Mouse (Mus musculus) embryonic facial prominence, embryonic 10.5 days (tissue): Measurements from ENCODE around the gene Arhgef3. TPM values are rescaled to one million over a fixed set of nuclear protein-coding genes. Genes with fewer than 3 reads are reported as not detected.
A peak's percentile ranks its signal among the peaks of the same experiment; 100 is the strongest.

Source experiments
- DNase-seq: peaks from one replicate; pipeline ENCODE4 v3.0.0-alpha.2; 2017; ENCODE audit warnings: low spot score
- H3K27ac ChIP-seq: fragments of 300-500 bp; sonication (generic); replicated peaks from 2 replicates; pipeline ENCODE4 v1.5.1; 2016; ENCODE audit warnings: mild to moderate bottlenecking
- H3K27me3 ChIP-seq: fragments of 300-500 bp; sonication (generic); replicated peaks from 2 replicates; pipeline ENCODE4 v1.6.1; 2016; ENCODE audit warnings: low read depth, mild to moderate bottlenecking; ENCODE audit not compliant: poor library complexity, severe bottlenecking
- H3K36me3 ChIP-seq: fragments of 300-500 bp; sonication (generic); replicated peaks from 2 replicates; pipeline ENCODE4 v1.6.1; 2016; ENCODE audit warnings: mild to moderate bottlenecking, moderate library complexity
- H3K4me1 ChIP-seq: fragments of 300-500 bp; sonication (generic); 2 replicates; pipeline ENCODE4 v1.6.1; 2016
- H3K4me3 ChIP-seq: fragments of 300-500 bp; sonication (generic); 2 replicates; pipeline ENCODE4 v1.5.1; 2016; ENCODE audit warnings: mild to moderate bottlenecking, moderate library complexity
- H3K9me3 ChIP-seq: fragments of 300-500 bp; sonication (generic); 2 replicates; pipeline ENCODE4 v1.6.1; 2016; ENCODE audit warnings: mild to moderate bottlenecking
- WGBS: fragments of 180-500 bp; shearing (Covaris S2); methylation state at CpG from one replicate; pipeline ENCODE4 v1.1.7; 2016; 5-methylcytosine and 5-hydroxymethylcytosine counted together
- polyA plus RNA-seq: library from polyadenylated mRNA; unstranded; fragments of >200 nt; fragmentation: Nextera tagmentation; extraction: Ambion mirVana; gene quantifications from 2 replicates; pipeline ENCODE4 v1.2.1, GENCODE M21; 2016

Gene Arhgef3
- polyA plus RNA-seq, 1 experiment from 2014 or later = 3.8 TPM

DNA sequence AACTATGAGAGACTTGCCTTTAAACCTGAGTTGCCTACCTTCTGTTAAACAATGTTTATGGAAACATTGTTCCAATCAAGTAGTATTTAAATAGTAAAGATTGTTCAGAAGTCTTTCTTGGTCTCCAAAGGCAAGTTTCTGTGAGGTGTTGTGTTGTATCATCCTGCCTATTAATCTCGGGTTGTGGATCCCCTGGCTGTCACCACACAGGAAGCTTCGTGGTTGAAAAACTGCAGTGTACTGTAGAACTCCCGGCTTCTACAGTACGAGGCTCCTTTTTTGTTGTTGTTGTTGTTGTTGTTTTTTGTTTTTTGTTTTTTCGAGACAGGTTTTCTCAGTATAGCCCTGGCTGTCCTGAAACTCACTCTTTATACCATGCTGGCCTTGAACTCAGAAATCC lies 29.2 kb upstream of the Arhgef3 start:
- H3K36me3 ChIP-seq = peaks cover 85% of the 10 kb centered on the region

GRCm38 (mm10) chr14:27085999-27086398 lies 28.7 kb upstream of the Arhgef3 start:
- peaks cover 85% of the 10 kb centered on the region for H3K36me3 ChIP-seq

More for the DNA sequence above, 29.2 kb upstream of the Arhgef3 start:
- 80% methylated on average over 5 of the region's 5 CpGs for WGBS
- peaks cover 44% of the 10 kb centered on the region for H3K4me1 ChIP-seq
- no peaks in the 10 kb centered on the region for H3K9me3 ChIP-seq
- H3K27me3 ChIP-seq = no peaks in the 10 kb centered on the region
- DNase-seq = no peak
- H3K27ac ChIP-seq = no peak overlapping the region
- H3K4me3 ChIP-seq = no peak overlapping the region

DNA sequence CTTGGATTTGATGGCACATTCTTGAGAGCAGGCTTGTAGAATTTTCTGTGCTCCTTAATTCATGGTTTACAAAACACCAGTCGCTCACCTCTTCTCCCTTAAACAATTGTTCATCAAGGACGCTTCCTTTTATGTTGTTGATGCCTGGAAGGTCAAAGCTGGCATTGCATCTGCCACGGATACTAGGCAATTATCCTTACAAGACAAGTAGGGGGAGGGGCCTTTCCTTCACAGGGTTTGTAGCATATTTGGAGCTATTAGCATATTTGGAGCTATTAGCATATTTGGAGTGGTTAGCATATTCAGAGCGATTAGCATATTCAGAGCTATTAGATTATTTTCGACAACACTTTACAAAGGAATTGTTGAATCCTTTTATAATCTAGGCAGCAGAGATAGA lies 20.5 kb upstream of the Arhgef3 start:
- H3K36me3 ChIP-seq = peaks cover 90% of the 10 kb centered on the region
- no peaks in the 10 kb centered on the region for H3K27me3 ChIP-seq
- peaks cover 8% of the 10 kb centered on the region for H3K4me1 ChIP-seq
- no peaks in the 10 kb centered on the region for H3K9me3 ChIP-seq
- DNase-seq = no peak
- 72% methylated on average over 5 of the region's 5 CpGs for WGBS
- H3K27ac ChIP-seq = no peak overlapping the region
- H3K4me3 ChIP-seq = no peak overlapping the region

More at GRCm38 (mm10) chr14:27085999-27086398, 28.7 kb upstream of the Arhgef3 start:
- 41% methylated on average over 4 of the region's 4 CpGs for WGBS
- peaks cover 39% of the 10 kb centered on the region for H3K4me1 ChIP-seq
- no peak overlapping the region; the same call in 1 of the 2 replicates for H3K27ac ChIP-seq
- no peak overlapping the region for H3K4me3 ChIP-seq
- H3K27me3 ChIP-seq = no peaks in the 10 kb centered on the region
- H3K9me3 ChIP-seq = no peaks in the 10 kb centered on the region
- DNase-seq = peak; percentile 59

GRCm38 (mm10) chr14:27096133-27096532 lies 18.6 kb upstream of the Arhgef3 start:
- H3K9me3 ChIP-seq = no peaks in the 10 kb centered on the region
- no peak for DNase-seq
- no peak overlapping the region for H3K4me3 ChIP-seq
- H3K36me3 ChIP-seq = peaks cover 91% of the 10 kb centered on the region
- peaks cover 8% of the 10 kb centered on the region for H3K4me1 ChIP-seq
- 72% methylated on average over 9 of the region's 9 CpGs for WGBS
- 0 out of 2 replicates have a peak overlapping the region, but pooled peaks have one; percentile 0 for H3K27ac ChIP-seq
- H3K27me3 ChIP-seq = no peaks in the 10 kb centered on the region

DNA sequence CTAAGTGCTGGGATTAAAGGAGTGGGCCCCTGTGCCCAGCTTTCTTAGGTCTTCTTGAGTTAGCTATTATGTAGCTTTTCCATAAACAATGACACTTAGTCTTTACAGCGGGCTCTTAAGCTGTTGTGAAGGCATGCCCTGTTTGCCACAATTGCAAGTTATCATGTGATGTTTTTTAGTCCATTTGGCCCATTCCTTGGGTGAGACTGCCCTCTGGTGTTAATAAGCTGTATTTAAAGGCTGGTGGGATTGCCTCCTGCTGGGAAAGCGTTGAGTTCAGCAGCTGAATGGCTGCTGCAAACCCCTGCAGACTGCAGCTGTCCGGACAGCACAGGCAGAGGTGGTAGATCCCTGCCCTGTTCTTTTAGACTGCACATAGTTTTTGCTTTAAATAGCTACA lies 17.9 kb upstream of the Arhgef3 start:
- DNase-seq = peak; percentile 74
- no peaks in the 10 kb centered on the region for H3K9me3 ChIP-seq
- H3K4me3 ChIP-seq = no peak overlapping the region
- H3K27ac ChIP-seq = 0 out of 2 replicates have a peak overlapping the region, but pooled peaks have one; percentile 0
- H3K27me3 ChIP-seq = no peaks in the 10 kb centered on the region
- 29% methylated on average over 3 of the region's 3 CpGs for WGBS
- H3K4me1 ChIP-seq = peaks cover 8% of the 10 kb centered on the region
- peaks cover 95% of the 10 kb centered on the region for H3K36me3 ChIP-seq

DNA sequence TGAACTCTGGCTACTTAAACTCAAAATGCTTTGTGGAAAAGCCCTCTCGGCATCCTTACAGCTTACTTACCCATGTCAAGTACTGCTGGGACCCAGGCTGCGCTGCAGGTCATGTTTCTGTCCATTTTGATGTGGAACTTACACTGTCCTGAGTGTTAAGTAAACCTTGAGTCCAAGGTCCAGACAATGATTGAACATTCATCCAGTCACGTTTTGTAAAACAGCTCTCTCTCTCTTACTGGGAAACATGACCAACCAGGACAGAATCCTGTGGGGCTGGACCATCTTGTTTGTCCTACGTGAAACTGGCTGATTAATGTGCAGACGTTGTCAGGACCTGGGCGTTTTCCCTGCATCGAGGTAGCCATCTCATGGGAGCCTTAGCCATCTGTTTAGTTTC lies 13.0 kb upstream of the Arhgef3 start:
- H3K9me3 ChIP-seq = no peaks in the 10 kb centered on the region
- 86% methylated on average over 7 of the region's 7 CpGs for WGBS
- DNase-seq = no peak
- no peak overlapping the region for H3K4me3 ChIP-seq
- H3K4me1 ChIP-seq = peaks cover 6% of the 10 kb centered on the region; the same call in 1 of the 2 replicates
- no peak overlapping the region for H3K27ac ChIP-seq
- peaks cover 95% of the 10 kb centered on the region for H3K36me3 ChIP-seq
- H3K27me3 ChIP-seq = no peaks in the 10 kb centered on the region

- WGBS = 80% methylated on average over 6 of the region's 6 CpGs
- Histone ChIP-seq H3K27ac (no peak overlapping the region), H3K36me3 (peaks cover 97% of the 10 kb centered on the region), H3K9me3 (no peaks in the 10 kb centered on the region), H3K27me3 (no peaks in the 10 kb centered on the region), H3K4me1 (peaks cover 6% of the 10 kb centered on the region; the same call in 1 of the 2 replicates), H3K4me3 (no peak overlapping the region)
- DNase-seq = no peak
These were observed 12.0 kb upstream of the Arhgef3 start for GRCm38 (mm10) chr14:27102720-27103119.

DNA sequence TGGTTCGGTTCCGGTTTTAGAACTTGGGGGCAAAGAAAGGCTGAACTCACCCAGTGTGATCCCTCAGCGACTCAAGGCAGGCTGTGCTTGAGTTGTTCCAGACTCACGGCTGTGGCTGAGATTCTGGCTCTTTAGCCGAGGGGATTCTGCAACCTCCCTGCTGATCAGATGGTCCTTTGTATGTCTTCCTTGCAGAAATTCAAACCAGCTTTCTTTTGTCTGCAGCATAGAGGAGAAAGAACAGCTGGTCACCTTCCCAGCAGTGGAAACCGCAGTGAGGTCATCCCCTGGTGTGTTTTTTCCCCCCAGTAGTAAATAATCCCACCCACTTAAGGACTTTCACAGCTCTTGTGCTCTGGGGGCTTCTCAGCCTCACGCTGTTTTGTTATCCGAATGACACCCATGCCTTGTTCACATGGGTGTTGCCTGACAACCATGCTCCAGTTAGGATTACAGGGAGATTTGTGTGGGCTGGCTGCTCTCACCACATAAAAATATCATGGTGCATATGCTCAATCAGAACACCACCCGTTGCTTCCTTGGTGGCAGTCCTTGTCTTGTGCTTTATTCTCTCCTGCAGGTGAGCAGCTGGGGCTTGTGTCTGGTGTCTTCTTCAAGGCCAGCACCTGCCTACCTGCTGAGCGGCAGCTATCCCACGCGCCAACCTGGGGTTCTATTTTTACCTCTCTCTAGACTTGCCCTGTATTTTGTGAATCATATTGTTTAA lies 8.8 kb upstream of the Arhgef3 start:
- Histone ChIP-seq H3K27ac (0 out of 2 replicates have a peak overlapping the region, but pooled peaks have one; percentile 6), H3K9me3 (no peaks in the 10 kb centered on the region), H3K4me1 (peaks cover 6% of the 10 kb centered on the region; the same call in 1 of the 2 replicates), H3K27me3 (no peaks in the 10 kb centered on the region), H3K36me3 (peaks cover 77% of the 10 kb centered on the region), H3K4me3 (no peak overlapping the region)
- 70% methylated on average over 12 of the region's 12 CpGs for WGBS
- DNase-seq = no peak

GRCm38 (mm10) chr14:27108748-27109504 lies 5.8 kb upstream of the Arhgef3 start:
- H3K27me3 ChIP-seq = peaks cover 13% of the 10 kb centered on the region
- 78% methylated on average over 6 of the region's 6 CpGs for WGBS
- no peaks in the 10 kb centered on the region for H3K9me3 ChIP-seq
- H3K36me3 ChIP-seq = peaks cover 47% of the 10 kb centered on the region
- no peak for DNase-seq
- peaks cover 6% of the 10 kb centered on the region; the same call in 1 of the 2 replicates for H3K4me1 ChIP-seq
- H3K4me3 ChIP-seq = no peak overlapping the region
- no peak overlapping the region for H3K27ac ChIP-seq

DNA sequence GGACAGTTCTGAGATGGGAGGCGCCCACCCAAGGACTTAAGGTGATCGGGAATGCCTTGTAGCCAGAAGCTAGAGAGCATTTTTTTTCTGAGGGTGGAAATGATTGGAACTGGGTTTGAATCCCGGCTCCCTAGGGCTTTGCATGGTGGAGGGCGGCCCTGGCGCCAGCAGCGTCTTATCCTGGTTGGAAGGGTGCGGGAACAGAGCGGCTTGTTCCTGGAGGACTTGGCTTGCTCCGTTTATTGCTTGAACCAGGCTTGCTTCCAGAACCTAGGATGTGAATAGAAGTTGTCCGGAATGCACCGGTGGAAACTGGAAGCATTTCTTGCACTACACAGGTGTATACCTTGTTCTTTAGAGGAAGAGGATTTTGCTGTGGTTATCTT lies 569 bp downstream of the Arhgef3 start:
- DNase-seq = no peak
- no peaks in the 10 kb centered on the region for H3K9me3 ChIP-seq
- no peaks in the 10 kb centered on the region for H3K36me3 ChIP-seq
- H3K4me1 ChIP-seq = peaks cover 14% of the 10 kb centered on the region
- WGBS = 18% methylated on average over 11 of the region's 11 CpGs
- peak overlapping the region; percentile 69 for H3K4me3 ChIP-seq
- 0 out of 2 replicates have a peak overlapping the region, but pooled peaks have one; percentile 19 for H3K27ac ChIP-seq
- peaks cover 55% of the 10 kb centered on the region for H3K27me3 ChIP-seq

DNA sequence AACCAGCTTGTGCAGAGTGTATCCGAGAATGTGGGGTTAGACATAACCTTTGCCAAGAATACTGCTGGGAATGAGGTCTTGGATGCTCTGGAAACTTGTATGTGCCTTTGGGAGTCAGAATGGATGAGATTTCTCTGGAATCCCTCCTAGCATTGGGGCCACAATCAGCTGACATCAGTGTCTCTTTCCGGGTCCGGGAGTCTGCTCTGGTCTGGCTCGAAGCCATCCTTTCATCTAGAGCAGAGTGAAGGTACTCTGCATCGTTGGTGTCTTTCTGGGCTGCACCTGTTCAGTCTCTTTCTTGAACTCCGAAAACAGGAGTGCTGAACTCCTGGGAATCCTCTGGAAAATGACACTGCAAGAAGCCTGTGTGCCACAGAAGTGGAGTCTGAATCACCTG lies 1.3 kb downstream of the Arhgef3 start:
- WGBS = 76% methylated on average over 6 of the region's 6 CpGs

DNA sequence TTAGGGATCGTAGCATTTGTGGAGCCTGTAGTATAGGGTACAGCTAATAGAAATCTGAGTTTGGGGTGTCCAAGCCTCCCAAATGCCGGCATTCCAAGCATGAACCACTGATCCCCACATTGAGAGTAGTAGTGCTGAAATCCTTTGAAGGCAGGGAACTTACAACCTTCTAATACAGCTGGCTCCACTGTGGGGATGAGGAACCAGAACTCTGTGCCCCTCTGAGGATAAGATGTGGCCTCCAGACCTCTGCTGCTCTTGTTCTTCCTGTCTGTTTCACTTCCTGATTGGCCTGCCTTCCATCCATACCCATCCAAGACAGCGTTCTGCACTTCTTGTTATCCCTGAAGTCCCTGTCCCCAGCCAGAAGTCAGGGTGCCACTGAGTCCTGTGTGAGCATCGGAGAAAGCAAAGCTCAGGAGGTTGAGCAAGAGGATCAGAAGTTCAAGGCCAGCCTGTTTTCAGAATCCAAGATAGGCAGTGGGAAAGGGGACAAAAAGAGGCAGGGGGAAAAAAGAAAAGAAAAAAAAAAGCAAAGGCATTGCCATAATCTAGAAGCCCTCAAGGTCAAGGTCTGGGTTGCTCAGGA lies 2.0 kb downstream of the Arhgef3 start:
- peaks cover 14% of the 10 kb centered on the region for H3K4me1 ChIP-seq
- no peaks in the 10 kb centered on the region for H3K36me3 ChIP-seq
- no peaks in the 10 kb centered on the region for H3K9me3 ChIP-seq
- H3K27me3 ChIP-seq = peaks cover 55% of the 10 kb centered on the region
- H3K27ac ChIP-seq = no peak overlapping the region
- no peak for DNase-seq
- no peak overlapping the region for H3K4me3 ChIP-seq
- WGBS = 78% methylated on average over 4 of the region's 4 CpGs

More for the DNA sequence above, 1.3 kb downstream of the Arhgef3 start:
- no peaks in the 10 kb centered on the region for H3K36me3 ChIP-seq
- no peak overlapping the region for H3K27ac ChIP-seq
- H3K9me3 ChIP-seq = no peaks in the 10 kb centered on the region
- H3K4me3 ChIP-seq = no peak overlapping the region
- no peak for DNase-seq
- H3K27me3 ChIP-seq = peaks cover 55% of the 10 kb centered on the region
- peaks cover 14% of the 10 kb centered on the region for H3K4me1 ChIP-seq
